Mouse (Mus musculus): ENCODE measurements around the gene Tmem9.

DNA sequence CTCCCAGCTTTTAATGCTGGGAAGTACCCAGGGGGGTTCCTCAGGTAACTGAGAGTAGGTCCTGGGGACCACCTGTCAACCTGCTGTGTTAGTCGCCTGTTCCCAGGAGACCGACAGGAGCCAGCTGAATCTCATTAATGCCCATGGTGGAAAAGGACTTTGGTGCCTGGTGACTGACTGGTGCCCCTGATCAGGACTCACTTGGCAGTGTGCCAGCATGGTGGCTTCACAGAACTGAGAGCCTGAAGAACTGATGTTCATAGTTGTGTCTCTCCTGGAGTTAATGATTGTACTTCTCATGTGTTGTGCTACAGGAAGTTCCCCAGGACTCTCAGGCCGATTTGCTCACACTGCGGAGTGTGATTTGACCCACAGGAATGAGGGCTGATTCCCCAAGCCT is 14.5 kb upstream of the Tmem9 start:
- no peak for TF ChIP-seq CTCF (IDR thresholded peaks at IDR 0.05; ENCODE audit: low read depth)
- no peak for TF ChIP-seq EP300 (IDR thresholded peaks at IDR 0.05; ENCODE audit: low read depth)
